Mouse (Mus musculus): ENCODE results near the gene Upk2.

GRCm38 (mm10) chr9:44482112-44482511 is 27.3 kb upstream of the Upk2 start:
- TF ChIP-seq EP300 (IDR thresholded peaks at IDR 0.05; ENCODE audit: insufficient read depth, low read depth, low read length) (no peak), CTCF (IDR thresholded peaks at IDR 0.05; ENCODE audit: low read depth, low read length) (no peak), POLR2A (IDR thresholded peaks at IDR 0.05; ENCODE audit: insufficient read depth, low read length) (no peak)
